Mouse (Mus musculus) adrenal gland, postnatal 4 days (tissue): ENCODE measurements around the gene Fbxl17. TPM values are rescaled to one million over a fixed set of nuclear protein-coding genes. Genes with fewer than 3 reads are reported as not detected.

Experiments used
- DNase-seq, 2 experiments: peaks; one replicate each; pipeline ENCODE4 v3.0.0; 2021 to 2022; ENCODE audit warnings: low spot score in 2 of 2, mixed read lengths in 2 of 2
- total RNA-seq, 2 experiments: library from RNA; stranded (reverse); gene quantifications; 2 replicates each; pipeline ENCODE4 v1.2.3; 2021

Fbxl17 gene
- total RNA-seq, 2 experiments from 2014 or later = 40.3 to 44.5 TPM

DNA sequence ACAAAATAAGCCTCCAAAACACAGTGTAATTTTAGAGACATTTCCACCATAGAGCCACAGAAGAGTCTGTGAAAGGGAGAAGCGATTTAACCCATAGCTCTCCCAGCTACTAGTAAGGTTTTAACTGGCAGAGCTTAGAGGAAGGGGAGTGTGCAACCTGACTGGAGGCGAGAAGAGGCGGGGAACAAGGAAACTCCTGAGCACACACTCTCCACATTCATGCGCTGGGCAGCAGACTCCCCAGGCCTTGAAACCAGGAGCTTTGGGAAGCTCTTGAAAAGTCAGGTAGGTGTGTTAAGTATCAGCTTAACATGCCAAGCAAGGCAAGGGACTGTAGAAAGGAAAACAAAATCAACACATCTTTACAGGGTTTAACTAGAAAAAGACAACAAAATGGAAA, 276.1 kb downstream of the Fbxl17 start:
- no peak for DNase-seq

DNA sequence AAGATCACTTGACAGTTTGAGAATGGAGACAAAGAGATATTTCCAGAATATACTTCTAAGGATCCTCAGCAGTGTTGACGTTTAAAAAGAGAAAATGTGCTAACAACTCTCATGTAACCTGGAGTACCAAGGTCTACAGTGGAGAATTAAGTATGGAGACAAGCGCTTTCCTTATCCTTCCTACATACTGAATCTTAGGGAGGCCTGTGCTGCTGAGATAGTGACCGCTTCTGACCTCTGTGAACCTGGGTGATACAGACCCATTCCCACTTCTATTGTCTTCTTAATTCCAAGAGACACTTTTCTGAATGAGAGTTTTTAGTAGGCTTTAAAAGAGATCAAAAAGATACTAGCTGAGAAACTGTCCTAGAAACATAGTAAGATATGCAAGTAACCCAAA, 278.2 kb downstream of the Fbxl17 start:
- no peak for DNase-seq

DNA sequence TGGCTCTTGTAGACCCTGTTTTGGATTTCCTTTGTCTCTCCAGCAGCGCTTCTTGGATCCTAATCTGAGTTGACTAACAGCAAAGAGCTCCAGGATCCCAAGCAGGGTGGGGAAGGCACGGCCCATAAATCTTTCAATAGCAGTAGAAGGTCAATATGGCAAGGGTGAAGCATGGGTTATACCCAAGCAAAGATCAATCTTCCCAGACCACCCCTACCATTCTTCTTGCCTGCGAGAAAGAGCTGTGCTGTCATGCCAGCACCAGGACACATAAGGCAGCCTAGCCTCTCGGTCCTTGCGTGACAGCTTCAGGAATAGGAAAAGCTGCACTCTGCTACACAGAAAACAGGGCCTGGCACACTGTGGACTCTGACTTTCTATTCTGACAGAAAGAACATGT, 279.0 kb downstream of the Fbxl17 start:
- no peak for DNase-seq

DNA sequence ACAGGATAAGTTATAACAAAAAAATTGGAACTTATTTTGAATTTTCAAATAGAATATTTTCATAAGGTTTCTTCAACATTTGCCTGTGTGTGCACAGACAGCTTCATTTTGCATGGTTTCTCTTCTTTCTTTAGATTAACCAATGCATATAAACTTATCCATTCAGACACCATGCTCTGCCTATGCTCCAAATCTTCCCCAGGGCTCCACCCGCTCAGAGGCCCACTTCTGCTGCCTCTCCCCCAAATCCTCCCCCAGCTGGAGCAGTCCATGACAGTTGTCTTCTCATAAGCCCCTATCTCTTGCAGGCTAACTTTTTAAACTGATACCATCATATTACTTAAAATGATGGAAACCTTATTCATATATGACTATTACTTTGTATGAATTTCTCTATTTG, 282.8 kb downstream of the Fbxl17 start:
- no peak for DNase-seq

DNA sequence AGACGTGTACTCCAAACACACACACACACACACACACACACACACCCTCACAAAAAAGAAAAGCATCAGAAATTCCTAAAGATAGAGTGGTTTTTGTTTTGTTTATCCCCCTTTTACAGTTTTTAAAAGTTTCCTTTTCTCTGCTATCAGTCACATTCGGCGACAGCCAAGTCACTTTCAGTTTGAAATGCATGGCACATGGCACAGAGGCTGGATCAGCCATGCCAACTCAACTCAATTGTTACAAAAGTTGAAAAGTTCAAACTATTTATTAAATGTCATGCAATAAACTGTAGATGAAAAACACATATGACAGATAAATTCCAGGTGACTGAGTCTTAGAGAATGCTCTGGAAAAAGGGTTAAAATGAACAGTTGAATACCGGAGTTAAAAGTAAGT, 287.8 kb downstream of the Fbxl17 start:
- no peak for DNase-seq

DNA sequence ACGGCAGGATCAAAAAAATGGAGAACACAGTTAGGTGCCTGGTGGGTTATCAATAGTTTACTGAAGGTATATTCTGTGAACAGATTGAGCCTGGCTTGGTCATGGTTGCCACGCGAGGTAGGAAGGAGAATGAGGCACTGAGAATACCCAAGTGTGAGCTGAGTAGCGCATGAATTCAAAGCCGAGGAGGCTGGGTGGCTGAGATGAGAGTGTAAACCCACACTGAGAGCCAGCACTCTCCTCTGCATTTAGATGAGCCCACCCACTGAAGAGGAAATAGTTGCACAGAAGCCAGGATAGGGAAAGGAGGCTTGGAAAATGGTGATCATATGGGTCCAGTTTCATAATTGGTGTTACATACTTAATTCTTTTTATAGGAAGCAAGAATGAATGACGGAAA, 290.7 kb downstream of the Fbxl17 start:
- DNase-seq = no peak

DNA sequence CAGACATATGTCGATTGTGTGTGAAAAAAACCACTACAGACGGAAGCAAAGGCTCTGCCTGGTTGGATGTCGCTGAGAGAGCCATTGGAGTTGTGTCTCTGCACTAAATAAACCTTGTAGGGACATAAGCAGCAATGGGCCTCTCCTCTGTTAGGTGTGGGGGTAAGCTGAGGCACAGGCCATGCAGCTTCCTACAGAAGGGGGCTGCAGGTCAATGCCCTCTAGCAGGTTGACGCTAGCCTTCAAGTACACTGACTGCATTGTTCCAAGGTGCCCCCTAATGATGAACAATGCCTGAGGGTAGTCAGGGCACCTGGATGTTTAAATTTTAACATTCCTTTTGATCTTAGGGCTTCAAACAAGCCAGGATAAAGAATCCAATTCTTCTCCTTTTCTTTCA, 291.5 kb downstream of the Fbxl17 start:
- DNase-seq = no peak

DNA sequence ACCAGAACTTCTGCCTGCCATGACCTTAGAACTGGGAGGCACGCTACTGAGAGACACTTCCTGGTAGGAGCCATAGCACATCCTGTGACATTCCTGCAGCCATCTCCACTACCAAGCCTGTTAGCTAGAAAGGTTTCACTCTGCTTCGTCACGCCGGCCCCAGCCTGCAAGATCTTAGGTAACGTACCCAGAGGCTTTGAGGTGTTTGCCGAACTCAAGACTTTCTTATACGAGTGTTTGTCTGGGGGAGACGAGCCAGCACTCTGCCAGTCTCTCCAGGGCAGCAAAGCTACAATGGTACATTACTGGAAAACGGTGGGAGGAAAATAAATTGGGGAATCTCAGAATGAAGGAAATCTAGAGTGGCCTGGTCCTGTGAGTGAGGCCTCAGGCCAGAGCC, 292.1 kb downstream of the Fbxl17 start:
- DNase-seq = no peak

DNA sequence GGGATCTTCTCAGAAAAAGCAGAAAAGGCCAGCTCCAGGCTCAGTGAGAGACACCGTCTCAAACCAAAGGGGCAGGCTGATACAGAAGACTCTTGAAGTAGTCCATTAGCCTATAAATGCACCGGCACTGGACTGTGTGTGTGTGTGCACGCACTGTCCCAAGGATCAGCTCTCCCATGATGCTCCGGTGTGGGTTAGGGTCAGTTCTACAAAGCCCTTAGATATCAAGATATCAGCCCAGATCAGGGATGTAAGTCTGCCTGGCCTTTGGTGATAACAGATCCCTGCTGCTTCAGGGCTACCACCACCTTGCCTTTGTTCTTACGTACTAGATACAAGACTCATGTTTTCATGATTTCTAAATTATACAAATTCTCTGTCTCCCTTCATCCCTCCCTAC, 294.5 kb downstream of the Fbxl17 start:
- no peak for DNase-seq

DNA sequence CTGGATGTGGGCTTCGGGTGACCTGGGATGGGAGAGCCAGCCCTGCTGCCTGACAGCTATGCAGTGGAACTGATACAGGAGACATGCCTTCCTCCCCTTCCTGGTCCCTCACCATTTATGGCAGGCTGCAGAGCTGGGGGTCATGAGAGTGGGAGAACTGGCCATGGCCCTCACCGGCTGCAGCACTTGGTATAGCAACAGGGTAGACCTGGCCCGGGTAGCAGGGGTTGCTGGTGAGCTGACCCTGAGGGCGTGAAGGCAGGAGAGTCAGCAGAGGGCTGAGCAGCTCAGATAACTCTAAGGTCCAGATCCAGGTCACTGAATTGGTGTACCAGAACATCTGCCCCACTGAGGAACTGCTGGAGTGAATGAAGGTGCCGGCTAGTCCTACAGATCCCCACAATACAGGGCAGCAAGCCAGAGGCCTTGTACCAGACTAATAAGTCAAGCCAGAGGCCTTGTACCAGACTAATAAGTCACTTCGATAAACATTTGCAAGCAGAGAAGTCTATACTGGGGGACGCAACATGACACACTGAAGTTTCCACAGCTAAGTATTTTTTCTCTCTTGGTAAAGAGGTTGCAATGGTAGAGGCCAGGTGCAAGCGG, 296.1 kb downstream of the Fbxl17 start:
- DNase-seq = no peak

DNA sequence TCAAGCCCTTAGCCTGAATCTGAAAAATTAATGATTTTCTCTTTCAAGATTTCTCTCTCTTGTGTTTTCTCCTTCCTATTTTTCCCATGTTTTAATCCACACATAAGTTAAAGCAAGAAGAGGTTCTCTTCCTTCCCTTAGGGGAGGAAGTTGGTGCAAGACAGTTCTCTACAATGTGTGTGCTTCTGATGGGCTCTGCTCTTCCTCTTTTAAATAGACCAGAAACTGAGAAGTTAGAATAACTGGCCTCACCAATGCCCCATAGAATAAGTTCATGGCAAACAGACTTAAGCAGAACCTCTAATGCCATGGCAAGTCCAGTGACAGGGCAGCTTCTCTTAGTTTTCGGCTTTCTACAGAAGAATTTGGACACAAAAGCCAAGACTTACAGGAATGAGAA, 301.1 kb downstream of the Fbxl17 start:
- no peak for DNase-seq

DNA sequence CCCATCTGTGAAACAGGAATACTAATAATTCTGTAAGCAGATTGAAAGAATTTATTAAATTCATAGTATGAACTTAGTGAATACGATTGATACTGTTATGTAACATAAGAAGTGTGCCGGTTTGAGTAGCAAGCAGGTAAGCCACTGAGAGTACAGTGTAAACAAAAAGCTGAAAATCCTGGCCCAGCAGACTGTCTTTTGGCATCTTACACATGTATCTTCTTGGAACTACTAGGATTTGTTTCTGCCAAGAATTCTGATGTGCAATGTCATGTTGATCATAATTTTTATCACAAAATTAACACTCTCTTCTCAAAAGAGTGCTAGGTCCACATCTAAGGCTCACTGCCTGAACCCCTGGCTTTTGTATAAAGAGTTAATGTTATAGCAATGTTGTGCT, 304.3 kb downstream of the Fbxl17 start:
- DNase-seq = no peak

DNA sequence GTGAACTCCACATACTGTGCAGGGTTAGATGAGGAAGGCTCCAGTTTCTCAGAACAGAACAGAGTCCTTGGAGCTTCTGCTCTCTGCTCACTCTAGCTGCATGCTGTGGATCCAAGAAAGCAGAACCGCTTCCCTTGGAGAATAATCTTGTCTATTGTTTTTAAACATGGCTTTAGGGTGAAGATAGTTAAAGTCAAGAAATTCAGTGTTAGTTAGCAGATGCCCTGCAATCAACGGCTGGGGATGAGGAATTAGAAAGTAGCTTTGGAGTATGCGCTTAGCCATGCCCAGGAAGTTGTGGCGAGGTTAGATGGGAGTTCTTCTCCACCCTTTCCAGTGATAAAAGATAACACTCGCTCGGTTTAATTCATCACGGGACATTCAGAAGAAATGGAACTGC, 306.6 kb downstream of the Fbxl17 start:
- no peak for DNase-seq

DNA sequence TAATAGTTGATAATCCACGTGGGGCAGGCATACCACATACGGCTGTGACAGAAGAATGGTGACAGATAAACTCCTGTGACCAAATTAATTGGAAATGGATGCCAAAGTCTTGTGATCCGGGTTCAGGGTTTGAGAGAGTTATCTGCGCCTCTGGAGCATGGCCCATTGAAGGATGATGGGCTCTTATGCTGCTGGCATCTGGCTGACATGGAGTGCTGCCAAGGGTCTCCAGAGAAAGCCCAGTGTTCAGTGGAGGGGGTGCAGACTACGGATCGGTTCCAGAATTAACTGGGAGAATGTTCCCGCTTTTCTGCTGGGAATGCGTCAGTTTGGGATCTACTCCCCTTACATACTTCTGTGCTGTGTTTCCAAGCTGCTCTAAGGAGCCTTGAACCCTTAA, 308.5 kb downstream of the Fbxl17 start:
- no peak for DNase-seq

DNA sequence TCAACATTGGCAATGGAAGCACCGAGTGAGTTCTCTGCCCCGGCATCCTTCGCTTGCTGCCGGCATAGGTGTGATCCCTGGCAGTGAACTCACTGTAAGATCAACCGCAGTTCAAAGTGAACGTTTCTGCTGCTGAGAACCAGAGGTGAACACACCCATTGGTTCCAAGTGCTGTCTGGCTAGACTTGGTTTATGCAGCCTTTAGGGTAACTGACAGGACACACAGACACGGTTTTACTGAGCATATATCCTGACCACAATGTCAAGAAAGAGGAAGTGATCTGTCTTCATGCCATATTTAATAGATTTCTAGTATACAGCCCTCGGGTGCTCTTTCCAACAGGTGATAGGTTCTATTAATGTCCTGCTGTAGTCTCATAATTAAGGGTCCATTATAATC, 310.5 kb downstream of the Fbxl17 start:
- DNase-seq = no peak

DNA sequence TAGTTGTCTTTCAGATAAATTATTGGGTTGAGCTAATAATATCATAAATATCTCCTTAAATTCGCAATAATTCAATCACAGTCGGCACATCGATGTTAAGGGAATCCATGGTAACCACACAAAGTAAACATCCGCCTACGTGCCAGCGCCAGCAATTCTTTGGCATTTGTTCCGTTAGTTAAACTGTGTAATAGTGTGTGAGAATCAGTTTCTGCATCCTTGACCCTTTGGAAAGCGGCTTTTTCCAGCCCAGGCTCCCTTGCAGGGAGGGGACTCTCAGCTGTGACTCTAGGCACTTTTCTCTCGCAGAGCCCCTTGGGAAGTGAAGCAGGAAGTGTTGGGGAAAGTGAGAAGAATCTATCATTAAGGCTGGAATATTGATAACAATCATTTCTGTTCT, 314.3 kb downstream of the Fbxl17 start:
- no peak for DNase-seq

DNA sequence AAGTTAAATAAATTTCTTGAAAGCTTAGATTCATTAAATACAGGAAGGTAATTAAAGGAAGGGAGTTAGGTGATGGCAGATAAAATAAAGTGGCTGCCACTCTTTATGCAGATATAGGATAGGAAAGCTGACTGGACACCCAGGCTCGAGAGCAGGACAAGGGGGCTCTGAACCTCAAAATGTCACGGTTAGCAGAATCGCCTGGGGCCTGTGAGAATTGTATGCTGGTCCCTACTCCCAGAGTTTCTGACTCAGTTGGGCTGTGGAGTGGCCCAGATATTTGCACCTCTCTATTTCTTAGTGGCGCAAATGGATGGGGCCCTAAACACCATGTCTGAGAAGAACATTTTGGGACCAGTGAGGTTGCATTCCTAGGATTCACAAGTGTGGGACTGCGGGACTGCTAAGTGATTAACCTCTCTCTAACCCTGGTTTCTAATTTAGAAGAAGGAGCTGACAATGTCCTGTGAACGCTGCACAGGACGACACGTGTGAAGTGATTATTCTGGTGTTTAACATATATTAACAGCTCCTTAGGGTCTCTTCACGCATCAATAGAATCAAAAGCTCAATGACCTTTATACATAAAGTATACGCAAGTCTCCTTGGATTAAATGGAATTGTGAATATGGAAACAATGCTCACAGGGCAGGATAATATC, 314.8 kb downstream of the Fbxl17 start:
- DNase-seq = no peak

DNA sequence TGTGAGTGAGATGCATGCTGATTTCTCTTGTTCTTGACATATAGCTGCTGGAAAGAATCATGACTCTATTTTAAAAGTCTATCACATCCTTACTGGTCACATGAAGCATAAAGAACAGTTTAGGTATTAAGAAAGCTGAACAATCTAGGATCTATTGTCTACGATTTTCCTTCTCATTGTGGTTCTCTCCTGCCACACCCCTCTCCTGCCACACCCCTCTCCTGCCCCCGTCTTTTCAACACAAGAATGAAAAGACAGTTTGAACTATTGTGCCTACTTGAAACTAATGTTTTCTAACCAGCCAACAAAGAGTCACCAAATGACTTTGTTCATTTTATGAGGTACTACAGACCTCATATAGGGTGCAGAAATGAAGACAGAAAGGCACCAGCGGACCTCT, 316.4 kb downstream of the Fbxl17 start:
- DNase-seq = no peak

DNA sequence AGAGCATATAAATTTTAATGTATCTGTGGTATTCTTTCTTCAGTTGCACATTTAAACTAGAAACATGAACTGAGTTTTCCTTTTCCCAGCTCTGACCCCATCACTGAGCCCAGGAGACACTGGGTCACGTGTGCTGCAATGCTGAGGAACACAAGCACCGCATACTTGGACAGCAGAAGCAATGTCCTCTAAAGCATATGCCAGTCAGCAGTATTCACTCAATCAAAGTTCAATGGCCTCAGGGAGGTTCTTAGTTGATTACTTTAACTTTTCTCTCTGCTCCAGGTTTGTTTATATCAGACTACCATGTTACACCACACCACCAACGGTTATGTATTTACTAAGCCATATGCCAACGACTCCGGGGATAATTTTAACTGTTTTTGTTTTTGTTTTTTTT, 318.2 kb downstream of the Fbxl17 start:
- no peak for DNase-seq

DNA sequence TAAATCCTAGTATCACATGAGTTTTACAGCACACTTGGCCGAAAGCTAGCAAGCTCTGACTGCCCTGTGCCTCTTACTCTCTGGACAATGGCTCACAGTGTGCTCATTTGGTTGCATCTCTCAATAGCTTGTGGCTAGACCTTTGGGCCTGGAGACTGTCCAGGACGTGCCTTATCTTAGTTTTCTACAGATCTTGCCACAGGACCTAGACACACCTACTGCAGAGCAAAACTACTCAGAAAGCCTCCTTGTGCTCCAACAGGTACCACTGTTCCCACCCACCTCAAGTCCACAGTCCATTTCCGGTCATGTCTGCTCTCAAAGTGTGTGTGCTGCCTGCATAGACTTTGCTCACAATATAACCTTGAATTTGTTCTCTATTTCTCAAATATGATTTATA, 319.8 kb downstream of the Fbxl17 start:
- no peak for DNase-seq

DNA sequence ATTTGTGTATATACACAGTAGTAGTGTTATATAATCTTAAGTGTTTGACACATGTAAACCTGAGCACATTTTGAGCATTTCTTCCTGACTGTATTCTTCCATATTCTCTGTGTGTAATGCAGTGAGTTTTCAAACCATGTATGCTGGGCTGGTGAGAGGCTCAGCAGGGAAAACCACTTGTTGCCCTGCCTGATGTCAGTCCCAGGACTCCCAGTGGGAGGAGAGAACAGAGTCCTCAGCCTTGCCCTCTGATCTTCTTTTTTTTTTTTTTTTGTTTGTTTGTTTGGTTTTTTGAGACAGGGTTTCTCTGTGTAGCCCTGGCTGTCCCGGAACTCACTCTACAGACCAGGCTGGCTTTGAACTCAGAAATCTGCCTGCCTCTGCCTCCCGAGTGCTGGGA, 321.5 kb downstream of the Fbxl17 start:
- no peak for DNase-seq

DNA sequence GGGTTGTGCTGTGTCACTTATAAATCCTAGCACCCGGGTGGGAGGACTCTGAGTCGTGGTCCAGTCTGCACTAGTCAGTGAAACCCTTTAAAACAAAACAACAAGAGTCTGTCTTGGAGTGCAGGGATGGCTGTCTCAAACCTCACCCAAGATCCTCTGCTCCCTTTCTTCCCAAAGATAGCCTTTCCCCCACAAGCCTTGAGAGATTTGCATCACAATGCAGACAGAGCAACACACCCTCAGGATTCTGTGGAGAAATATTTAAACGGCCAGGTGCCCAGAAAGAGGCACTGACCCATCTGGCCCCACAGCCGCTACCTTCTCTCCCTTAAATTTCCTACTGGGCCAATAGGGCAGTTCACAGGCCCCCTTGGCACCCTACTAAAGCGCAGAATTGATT, 323.4 kb downstream of the Fbxl17 start:
- DNase-seq = no peak

DNA sequence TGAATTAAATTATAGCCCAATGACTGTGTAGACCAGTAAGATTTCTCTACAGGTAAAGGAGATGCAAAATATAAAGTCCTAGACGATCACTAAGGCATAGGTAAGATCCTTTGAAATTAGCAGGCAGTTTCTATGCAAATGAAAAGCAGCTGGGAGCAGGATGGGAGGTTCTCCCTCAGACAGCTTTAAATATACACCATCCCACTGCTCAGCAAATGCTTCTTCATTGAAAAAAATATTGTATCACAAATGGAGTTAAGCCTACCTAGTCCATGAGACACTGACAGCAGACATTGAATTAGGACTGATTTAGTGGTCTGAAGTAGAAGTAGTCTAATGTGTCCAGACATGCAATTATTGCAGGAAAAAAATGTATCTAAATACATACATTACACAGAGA, 327.1 kb downstream of the Fbxl17 start:
- DNase-seq = no peak
